Mouse (Mus musculus) stomach, postnatal 0 days (tissue): ENCODE measurements around the gene Sipa1l1.

Experiments used
- CTCF ChIP-seq: IDR thresholded peaks from 2 replicates; pipeline ENCODE4 v1.5.1; 2016; ENCODE audit warnings: antibody characterized with exemption, low read depth, mild to moderate bottlenecking, moderate library complexity
- EP300 ChIP-seq: optimal IDR thresholded peaks from 2 replicates; pipeline ENCODE3; 2016; ENCODE audit warnings: antibody characterized with exemption

DNA sequence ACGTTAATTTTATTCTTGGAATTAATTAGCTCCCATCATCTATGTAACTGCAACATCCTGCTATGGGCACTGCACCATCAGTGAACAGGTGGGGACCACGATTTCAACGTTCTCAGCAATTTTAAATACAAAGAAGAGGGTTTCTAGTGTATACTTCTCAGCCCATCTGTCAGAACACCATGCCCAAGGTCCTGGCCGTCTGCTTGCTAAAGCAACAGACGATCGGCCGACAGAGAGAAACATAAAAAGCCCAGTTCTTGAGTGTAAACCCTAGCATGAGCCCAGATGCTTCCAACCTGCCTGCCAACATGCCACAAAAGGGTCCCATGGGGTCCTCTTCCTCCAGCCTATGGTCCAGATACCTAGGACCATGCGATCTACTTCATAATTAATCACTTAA lies 288.9 kb downstream of the Sipa1l1 start:
- no peak for TF ChIP-seq CTCF
- TF ChIP-seq EP300, result no peak
